Mouse (Mus musculus) c-Kit-positive CD71-negative TER-119-negative erythroid progenitor cells, embryonic 14.5 days (primary cell): ENCODE results near the gene Btbd35f7.
"Not testable (repeated sequence)": the region's sequence is repeated elsewhere in the genome, so short reads cannot be mapped to it uniquely, and the experiment has no call there.

Experiments
- DNase-seq: peaks from one replicate; pipeline ENCODE4 v3.0.0-alpha.2; 2013; ENCODE audit warnings: low read depth

The Btbd35f7 gene

GRCm38 (mm10) chrX:5668767-5669166 is at the start of gene Btbd35f7:
Btbd35f7 (plus strand) TSS chrX:5669067.
- DNase-seq, result not testable (repeated sequence)
